Mouse (Mus musculus): ENCODE results near the gene Lrp8.

The Lrp8 gene

DNA sequence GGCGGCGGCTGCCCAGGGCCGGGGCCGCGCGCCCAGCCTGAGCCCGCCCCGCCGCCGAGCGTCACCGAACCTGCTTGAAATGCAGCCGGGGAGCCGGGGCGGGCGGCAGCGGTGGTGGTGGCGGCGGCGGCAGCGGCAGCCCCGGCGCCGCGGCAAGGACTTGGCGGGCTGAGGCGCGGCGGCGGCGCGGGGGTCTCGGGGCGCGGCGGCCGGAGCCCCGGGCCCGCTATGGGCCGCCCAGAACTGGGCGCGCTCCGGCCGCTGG lies at the start of gene Lrp8:
Lrp8 (plus strand) TSS at position 77 of the 265 bp plus-strand sequence.
- no peak for DNase-seq (ENCODE audit: low spot score in 2 of 2)

DNA sequence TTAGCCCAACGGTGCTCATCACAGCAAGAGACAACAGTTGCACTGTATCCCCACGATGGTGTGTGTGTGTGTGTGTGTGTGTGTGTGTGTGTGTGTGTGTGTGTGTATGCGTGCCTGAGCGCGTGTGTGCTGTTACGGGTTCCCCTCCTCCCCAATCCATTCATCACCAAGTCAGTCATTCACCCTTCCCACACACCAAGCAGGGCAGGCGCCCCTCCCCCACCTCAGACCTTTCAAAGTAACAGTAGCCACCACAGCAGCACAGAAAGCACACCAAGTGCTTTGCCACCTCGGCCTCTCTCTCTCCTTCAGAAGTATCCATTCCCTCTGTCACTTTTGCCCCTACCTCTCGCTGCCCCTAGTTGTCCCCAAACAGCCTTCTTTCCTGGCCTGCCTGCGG lies 45.8 kb upstream of the Lrp8 start:
- no peak for DNase-seq (ENCODE audit: low spot score in 2 of 2)

DNA sequence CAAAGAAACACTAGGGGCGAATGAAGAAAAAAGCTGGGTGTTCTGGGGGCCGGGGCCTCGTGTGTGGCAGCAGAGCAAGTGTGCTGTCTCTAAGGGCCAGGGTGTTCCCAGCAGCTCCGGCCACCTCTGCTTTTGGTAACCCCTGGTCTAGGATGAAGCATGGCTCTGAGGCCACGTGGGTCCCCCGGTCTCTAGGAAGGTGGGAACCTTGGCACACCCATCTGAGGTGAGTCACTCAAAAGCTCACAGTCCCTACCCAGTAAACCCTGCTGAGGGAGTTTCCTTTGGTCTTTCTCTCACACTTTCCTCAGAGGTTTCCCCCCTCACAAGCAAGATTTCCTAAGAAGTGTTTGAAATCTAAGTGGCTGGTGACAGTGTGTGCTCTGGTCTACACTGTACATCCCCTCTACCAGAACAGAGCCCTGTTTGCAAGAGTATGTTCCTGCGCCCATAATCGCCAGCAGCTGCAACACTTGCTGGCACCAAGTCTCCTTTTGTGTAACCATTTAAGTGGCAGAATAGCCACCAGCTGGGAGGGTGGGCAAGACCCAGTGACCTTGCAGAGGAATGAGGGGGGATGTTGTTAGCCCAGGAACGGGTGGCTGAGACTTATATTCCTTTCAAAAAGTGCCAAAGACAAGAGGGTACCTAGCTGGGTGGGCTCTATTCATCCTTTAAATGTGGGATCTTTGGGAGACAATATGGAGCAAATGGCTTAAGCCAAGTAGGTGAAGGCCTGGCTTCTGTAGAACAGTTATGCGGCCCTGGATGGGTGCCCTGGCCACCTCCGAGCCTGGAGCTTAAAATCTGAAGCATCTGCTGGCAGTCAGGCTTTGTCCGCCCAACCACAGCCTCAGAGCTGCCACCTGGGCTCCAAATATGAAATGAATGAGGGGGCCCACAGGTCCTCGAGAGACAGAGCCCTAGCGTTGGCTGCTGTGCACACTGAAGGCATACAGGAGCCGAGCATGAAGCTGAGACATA lies 44.3 kb upstream of the Lrp8 start:
- DNase-seq (ENCODE audit: low spot score in 2 of 2), result no peak

DNA sequence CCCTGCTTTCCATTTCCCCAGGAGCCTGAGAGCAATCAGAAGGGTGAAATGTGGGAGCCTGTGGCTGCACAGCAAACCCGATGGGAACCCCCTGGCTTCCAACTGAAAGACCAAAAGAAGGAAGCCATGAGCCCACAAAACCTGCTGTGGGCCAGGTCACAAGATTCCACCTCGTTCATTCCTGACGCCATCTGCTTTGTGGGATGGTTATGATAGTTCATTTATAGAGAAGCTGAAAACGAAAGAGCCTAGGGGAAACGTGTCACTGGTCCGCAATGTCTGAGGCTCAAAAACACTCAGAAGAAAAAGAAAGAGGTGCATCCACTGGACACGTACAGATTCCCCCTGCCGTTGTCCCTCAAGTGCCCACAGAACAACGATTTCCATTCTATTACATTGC lies 43.1 kb upstream of the Lrp8 start:
- no peak for DNase-seq (ENCODE audit: low spot score in 2 of 2)

DNA sequence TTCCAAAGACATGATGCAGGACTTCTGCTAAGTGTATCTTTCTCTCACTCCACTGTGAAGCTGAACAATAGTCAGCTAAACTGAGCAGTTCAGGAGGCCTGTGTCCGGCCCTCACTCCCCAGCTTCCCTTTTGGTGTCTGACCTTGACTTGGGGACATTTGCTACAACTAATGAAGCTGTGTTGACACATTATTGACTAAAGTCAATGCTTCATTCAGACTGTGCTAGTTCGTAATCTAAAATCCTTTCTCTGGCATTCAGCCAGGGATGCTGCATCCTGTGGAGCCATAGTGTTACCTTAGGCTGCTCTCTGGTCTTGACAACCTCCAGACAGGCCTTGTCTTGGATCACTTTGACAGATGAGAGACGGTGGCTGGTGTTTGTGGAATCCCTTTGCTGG lies 39.1 kb upstream of the Lrp8 start:
- no peak for DNase-seq (ENCODE audit: low spot score in 2 of 2)

DNA sequence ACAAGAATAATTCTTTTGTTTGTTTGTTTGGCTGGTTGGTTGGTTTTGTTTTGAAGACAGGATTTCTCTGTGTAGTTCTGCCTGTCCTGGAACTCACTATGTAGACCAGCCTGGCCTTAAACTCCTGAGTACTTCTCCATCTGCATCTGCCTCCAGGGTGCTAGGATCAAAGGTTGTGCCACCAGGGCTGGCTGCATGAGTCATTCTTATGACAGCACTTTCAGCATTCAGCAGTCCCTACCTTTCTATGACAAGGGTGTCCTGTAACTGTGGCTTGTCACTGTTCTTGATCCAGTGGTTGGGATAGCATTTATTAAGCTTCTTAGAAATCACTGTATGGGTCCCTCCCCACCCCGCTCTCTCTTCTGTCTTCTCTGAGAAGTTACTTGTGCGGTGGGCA lies 38.5 kb upstream of the Lrp8 start:
- DNase-seq (ENCODE audit: low spot score in 2 of 2), result no peak

DNA sequence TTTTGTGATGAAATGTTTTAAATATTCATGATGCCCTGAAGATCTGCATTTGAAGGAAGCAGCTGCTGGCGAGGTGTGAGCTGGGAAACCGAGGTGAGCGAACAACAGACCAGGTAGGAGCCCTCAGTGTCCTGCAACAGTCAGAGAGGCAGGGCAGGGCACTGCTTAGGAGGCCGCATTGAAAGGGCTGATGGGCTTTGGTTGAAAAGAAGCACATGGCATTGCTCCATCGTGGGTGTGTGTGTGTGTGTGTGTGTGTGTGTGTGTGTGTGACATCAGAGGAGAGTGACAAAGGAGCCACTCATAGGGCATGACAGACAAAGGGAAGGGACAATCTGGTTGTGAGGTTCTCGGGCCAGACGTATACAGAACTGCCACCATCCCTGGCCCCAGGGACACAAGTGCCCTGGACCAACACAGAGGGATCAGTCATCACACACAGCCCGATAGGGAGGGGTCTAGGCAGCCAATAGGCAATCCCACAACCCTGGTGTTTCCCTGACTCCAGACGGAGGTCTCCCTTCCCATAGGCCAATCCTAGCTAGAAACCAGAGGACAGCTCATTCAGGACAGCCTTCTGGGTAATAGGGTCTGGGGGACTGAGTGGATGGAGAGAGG lies 36.8 kb upstream of the Lrp8 start:
- no peak for DNase-seq (ENCODE audit: low spot score in 2 of 2)

DNA sequence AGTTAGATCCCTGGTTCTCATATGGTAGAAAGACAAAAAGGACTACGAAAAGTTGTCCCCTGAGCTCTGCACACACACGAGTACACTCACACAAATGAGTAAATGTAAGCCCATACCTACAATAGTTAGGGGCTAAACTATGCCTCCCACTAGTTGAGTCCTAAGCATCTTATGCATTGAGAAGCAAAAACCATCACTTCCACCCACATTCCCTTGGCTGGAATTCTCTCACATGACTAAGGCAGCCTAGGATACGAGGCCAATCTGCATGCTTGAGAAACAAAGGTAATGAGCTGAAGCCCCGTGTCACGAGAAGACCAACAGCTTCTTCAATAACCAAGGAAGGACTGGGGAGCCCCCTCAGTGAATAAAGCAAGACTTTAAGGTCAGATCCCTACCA lies 35.9 kb upstream of the Lrp8 start:
- DNase-seq (ENCODE audit: low spot score in 2 of 2), result peak in 1 of 2 experiments; percentile 45

DNA sequence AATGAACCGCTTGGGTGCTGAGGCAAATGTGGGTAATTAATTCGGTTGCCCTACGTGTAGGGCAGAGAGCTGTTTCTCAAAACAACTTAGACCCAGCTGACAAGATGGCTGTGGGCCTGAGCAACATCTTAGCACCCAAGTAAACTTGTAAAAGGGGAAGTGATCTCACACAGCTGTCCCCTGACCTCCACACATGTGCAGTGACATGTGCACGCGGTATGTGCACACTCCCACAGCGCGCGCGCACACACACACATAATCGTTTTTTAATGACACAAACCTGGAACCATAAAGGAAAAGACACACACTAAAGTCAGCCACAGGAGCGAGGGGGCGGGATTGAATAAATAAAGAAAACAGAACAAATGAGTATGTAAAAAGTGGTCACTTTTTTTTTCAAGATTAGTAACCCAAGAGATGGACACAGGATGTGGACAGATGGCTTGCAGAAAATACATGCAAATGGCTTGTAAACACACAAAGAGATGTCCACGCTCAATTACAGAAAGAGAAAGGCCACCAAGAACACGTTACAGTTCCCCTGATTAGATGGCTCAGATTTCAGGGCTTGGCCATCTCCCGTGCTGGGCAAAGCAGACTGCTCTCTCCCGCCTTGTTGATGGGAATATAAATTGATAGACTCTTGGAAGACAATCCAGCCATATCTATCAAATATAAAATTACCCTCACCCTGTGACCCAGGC lies 29.8 kb upstream of the Lrp8 start:
- DNase-seq (ENCODE audit: low spot score in 2 of 2), result no peak

DNA sequence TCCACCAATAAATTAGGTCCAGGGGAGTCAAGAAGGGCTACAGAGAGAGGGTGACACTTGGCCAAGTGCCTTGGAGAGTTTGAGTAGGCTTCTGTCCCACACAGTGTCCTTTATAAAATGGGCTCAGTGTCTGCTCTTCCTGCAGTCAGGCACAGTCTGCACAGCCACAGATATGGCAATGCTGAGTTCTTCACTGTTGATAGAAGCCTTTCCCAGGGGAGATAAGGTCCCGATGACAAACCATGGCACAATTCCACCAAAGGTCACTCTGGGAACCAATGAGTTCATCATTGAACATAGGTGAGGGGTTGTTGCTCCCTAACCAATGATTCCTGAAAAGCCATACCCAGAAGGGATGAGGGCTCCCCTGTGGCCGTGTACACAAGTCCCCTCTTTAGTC lies 27.2 kb upstream of the Lrp8 start:
- DNase-seq (ENCODE audit: low spot score in 2 of 2), result no peak

DNA sequence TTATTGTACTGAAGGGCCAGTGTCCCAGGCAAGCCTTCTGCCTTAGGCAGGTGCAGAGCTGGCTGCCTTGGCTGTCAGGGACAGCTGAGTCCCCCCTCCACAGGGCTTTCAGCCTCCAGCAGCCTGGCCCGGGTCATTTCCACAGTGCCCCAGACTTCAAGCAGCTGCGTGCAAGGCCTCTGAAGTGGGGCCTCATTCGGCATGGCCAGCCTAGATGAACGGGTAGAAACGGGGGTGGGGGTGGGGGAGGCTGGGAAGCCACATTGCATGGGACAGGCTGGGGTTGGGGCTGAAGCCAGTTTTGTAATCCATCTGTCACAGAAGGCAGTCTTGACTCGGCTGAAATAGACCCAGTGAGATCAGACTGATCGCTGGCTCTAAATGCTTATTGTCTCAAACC lies 26.4 kb upstream of the Lrp8 start:
- no peak for DNase-seq (ENCODE audit: low spot score in 2 of 2)

DNA sequence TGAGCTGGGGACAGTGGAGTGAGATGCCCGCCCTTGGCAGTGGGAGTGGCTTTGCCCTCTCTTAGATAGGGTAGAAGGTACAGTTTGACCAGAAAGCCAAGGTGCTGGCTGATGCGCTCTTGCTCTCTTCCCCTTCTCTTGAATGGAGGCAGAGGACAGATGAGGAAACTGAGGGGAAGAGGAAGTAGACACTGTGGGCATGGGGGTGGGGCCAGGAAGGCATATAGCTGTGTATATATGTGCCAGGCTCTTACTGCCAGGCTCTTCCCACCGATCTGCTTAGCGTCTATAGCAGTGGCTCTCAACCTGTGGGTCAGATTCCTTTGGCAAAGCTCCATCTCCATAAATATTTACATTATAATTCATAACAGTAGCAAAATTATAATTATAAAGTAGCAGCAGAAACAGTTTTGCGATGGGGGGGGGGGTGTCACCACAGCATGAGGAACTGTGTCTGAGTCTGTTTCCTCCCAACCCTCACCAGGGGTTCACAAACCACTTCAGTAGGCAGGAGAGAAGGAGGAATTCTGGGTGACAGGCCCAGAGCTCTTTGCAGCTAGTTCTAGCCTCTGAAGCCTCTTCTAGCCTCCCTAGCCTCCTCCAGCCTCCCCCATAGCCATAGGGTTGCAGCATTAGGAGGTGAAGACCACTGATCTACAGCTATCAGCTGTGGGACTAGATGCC lies 24.9 kb upstream of the Lrp8 start:
- no peak for DNase-seq (ENCODE audit: low spot score in 2 of 2)

DNA sequence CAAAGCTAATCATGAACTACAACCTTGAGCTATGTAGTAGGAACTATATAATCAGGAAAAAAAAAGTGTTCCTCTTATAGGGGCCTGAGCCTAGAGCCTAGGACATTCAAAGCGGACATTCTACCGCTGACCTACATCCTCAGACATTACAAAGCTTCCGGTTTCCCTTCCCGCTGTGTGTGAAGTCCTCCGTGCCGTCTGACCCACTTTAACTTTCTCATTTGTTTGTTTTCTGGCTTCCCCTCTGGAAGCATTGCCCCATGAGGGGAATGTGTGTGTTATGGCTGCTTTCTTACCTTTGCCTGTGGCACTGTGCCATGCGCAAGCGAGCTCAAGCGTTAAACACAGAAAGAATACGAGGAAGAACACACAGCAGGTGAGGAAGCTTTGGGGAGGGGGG lies 18.5 kb upstream of the Lrp8 start:
- no peak for DNase-seq (ENCODE audit: low spot score in 2 of 2)

DNA sequence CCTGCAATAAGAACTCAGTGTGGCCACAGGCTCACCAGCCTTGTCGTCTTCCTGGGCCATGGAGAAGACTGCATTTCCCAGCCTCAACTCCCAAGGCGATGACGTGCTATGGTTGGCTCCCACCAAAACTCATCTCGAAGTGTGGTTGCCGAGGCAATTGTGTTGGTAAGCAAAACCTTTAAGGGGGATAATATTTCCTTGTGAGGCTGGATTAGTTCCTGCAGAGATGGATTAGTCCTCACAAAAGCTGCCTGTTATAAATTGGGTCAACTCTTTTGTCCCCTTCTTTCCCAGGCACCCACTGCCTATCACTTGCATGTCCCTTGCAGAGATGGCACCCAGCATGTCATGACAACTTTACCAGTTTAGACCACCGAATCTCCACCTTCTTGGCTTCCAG lies 13.2 kb upstream of the Lrp8 start:
- no peak for DNase-seq (ENCODE audit: low spot score in 2 of 2)

DNA sequence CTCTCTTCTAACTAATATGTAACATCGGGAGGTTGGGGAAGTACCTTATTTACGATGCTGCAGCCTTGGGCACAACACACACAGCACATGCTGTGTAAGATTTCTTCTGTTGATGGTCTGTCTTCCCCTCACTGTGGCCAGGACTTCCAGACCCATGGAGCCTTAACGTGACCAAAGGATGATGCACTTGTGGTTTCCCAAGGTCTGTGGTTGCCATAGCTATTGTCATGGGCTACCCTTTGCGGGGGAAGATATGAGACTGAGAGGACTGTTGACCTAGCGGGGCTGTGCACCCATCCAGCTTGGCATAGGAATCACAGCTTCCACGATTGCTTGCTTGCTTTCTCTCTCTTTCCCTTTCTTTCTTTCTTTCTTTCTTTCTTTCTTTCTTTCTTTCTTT lies 1.3 kb upstream of the Lrp8 start:
- DNase-seq (ENCODE audit: low spot score in 2 of 2), result no peak

DNA sequence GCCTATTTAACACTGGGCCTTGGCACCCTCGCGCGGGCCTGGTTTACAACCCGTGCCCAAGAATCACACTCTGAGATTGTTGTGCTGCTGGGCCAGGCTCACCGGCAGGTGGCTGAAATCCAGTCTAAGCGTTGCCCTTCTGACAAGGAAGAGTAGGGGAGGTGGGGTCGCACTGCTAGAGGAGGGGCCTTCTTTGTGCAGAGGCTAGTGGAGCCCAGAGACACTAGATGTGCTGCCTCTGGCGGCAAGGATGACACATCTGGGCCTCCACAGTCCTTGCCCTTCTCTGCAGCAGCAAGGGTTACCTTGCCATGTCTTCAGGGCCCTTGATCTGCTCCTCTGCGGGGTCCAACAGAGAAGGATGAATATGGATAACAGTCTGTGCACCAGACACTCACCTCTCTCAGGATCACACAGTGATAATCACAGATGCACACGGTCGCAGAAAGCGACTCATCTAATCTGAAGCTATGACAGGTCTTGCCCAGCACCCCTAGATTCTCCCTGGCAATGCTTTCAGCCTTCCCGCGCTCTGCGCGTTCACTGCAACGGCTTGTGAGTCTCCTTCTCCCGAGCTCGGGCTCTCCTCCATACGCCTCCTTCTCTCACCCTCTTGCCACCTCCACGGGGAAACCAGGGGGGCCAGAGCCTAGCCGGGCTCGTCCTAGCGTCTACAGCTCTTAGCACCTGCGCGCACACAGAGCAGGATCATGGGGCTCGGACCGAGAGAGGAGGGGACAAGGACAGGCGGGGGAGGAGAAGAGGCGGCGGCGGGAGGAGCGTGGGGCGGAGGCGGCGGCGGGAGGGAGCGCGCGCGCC lies 486 bp upstream of the Lrp8 start:
- peak; percentile 53 to 71 for DNase-seq (ENCODE audit: low spot score in 2 of 2)

DNA sequence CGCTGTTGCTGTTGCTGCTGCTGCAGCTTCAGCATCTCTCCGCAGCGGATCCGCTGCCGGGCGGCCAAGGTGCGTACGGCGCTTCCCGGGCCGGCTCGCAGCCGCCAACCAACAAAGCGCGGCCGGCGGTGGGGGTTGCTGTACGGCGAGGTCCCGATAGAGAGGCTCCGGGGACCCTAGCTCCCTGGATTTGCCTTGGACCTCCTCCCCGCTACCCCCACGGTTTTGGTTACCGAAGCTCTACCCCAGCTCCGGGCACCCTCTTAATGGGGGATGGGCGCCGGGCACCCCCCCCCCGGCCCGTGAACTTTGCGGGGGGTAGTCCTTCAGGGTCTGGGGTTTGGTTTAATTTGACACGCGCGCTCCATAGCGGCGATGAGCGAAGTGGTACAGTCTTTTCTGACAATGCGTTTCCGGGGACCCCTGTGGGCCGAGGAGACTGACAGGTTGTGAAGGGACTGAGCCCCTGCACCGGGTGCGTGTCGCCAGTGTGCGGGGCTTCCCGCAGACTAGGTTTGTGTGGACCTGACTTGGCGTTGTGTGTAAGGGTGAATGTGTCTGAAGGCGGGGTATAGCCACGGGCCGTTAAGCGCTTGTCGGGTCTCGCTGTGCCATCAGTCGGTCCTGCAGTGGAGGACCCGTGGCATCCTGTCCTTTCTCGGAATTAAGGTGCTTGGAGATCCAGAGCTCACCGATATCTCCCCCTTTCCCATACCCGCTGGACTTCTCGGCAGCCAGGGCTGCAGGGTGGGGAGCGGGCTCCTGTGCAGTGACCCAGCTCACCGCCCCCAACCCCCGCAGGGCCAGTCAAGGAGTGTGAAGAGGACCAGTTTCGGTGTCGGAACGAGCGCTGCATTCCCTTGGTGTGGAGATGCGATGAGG lies 630 bp downstream of the Lrp8 start:
- DNase-seq (ENCODE audit: low spot score in 2 of 2), result peak in 1 of 2 experiments; percentile 33

DNA sequence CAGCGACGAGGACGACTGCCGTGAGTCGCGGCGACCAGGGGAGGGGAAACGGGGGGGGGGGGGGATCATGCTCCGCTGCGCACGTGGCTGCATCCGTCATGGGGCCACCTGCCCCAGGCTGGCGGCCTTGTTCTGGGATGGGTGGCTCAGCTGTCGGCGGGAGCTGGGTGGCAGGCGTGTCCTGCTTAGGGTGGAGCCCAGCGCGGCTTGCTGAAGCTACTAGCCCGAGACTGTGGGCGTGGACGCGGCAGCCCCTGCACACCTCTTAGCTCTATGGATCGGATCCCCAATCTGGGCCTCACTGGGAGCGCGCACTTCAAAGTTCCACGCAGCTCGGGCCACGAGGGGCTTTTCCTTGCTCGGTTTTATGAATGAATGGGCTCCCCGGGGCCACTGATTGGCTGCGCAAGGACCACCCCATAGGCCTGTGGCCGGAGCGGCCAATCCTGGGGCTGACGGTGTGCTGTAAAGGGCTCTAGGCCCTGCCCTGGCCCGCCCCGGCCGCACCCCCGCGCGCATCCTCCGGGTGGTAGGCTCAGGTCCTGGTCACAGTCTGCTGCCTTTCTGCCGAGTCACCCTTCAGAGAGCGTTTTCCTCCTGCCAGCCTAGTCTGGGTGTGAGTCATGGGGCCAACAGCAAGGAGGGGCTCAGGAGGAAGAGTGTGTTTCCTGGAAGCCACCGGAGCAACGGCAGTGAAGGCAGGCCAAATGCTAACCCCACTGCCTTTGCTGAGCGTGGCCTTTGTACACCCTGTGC lies 1.5 kb downstream of the Lrp8 start:
- DNase-seq (ENCODE audit: low spot score in 2 of 2), result peak in 1 of 2 experiments; percentile 71

DNA sequence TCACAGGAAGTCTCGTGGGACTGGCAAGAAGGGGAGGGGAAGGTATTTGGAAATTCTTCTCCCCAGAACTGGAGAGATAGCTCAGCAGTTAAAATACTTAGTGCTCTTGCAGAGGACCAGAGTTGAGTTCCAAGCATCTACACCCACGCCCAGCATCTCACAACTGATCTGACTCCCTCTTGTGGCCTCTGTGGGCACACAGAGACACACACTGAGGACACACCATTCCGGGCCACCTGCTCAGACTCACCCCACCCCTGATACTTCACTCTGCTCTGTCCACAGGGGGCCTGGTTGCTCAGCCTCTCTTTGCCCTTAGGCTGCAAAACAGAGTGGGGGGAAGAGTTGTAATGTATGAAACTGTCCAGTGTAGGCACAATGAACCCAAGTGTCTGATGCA lies 3.4 kb downstream of the Lrp8 start:
- no peak for DNase-seq (ENCODE audit: low spot score in 2 of 2)

DNA sequence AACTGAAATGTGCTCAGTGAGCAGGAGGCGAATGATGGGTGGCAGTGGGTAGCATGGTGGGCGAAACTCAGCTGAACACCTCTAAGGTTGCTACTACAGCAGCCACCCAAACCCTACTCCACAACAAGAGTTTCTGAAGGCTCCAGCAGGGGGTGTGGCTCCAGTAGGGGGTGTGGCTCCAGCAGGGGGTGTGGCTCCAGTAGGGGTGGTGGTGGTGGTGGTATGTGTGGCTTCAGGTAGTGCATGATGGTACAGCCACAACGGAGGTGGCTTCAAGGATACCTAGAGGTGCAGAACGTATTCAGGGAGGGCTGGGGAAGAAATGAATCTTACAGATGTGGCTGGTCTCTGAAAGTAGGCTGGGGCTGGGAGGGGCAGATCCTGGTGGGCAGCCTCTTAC lies 5.7 kb downstream of the Lrp8 start:
- no peak for DNase-seq (ENCODE audit: low spot score in 2 of 2)

All from left cerebral cortex, adult 9 months (tissue).